Mouse (Mus musculus) right cerebral cortex, postnatal 4 days (tissue): ENCODE measurements around the gene 6430628N08Rik.

Experiments used
- DNase-seq: peaks from one replicate; pipeline ENCODE4 v3.0.0-alpha.2; 2022

6430628N08Rik gene

DNA sequence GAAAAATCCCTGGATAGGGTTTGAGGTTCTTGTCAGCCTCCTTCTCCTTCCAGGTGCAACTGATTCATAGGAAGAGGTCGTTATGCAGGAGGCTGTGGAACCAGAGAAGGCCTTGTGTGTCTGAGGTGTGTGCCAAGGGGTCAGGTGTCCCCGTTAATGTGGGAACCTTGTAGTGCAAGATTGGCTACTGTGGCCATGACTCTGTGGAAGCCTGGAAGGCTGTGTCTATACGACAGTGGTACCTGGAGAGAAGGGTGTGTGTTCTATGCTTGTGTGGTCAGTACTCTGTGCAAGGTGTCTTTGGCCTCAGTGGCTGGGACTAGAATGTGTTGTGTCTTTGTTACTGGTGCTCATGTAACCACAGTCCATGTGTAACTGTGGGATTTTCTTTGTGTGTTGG, 50.2 kb downstream of the 6430628N08Rik start:
- no peak for DNase-seq

DNA sequence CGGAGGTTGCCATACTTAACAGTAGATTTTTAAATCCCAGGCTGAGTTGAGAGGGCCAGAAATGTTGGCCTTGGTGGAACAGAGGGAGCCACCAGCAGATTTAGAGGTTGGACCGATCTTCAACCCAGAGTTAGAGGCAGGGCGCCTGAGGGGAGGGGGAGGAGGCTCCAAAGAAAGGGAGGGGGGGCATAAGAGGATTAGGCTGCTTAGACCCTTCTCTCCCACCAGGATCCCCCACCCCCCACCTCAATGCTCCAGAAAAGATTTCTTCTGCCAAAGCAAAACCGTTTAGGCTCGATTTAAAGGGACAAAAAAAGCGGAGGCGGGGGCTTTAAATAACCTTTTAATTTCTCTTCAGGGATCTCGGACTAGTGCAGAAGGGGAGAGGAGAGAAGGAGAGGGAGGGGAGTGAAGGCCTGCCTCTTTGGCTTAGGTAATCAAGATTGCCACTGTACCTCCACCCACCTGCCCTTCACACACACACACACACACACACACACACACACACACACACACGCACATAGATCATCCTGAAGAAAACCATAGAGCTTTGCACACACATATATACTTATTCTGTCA, 50.9 kb downstream of the 6430628N08Rik start:
- no peak for DNase-seq

DNA sequence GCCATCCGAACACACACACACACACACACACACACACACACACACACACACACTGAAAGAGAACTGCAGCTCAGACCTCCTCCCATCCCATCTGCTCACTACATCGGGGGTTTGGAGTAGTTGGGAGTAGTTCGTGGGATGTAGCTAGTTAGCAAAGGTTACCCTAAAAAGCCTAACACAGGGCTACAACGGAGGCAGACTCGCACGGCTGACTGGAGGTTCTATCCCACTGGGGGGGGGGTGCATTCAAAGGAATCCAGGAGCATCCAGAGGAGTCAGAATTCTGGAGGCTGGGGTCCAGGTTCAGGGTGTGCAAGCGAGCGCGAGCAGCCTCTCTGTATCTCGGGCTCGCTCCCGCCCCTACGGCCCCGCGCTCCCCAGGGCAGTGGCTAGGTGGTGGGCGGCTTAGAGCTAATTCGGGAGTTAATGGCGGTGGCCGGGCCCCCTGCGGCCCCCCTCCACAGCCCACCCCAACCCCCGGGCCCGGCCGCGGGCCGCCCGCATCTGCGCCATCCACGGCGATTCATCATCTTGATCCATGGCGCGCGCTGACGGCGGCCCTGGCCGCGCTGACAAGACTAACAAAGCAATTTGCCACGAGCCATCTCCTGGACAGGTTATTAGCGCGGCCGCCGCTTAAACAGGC, 53.3 kb downstream of the 6430628N08Rik start:
- DNase-seq, result no peak
